Mouse (Mus musculus) brain, embryonic 14.5 days (tissue): ENCODE measurements around the gene Gtf2h1. TPM values are rescaled to one million over a fixed set of nuclear protein-coding genes. Genes with fewer than 3 reads are reported as not detected.

Source experiments
- DNase-seq: peaks from one replicate; pipeline ENCODE4 v3.0.0-alpha.2; 2011; ENCODE audit warnings: low read depth
- CTCF ChIP-seq: fragments of 200-500 bp; IDR thresholded peaks from 2 replicates; pipeline ENCODE4 v1.5.1; 2012; ENCODE audit warnings: inconsistent platforms, mild to moderate bottlenecking, moderate library complexity, borderline replicate concordance; ENCODE audit not compliant: insufficient read depth, insufficient read length; ENCODE audit errors: extremely low read depth
- POLR2A ChIP-seq: fragments of 200-500 bp; IDR thresholded peaks from 2 replicates; pipeline ENCODE4 v1.6.1; 2012; ENCODE audit warnings: mild to moderate bottlenecking, inconsistent platforms, borderline replicate concordance; ENCODE audit not compliant: poor library complexity, insufficient read depth, insufficient read length, severe bottlenecking; ENCODE audit errors: extremely low read depth
- polyA plus RNA-seq: library from polyadenylated mRNA; depleted of rRNA; stranded (reverse); fragments of >200 nt; gene quantifications from 2 replicates; pipeline ENCODE4 v1.2.3, GENCODE M21; 2012; rRNA removed

Gene Gtf2h1
- polyA plus RNA-seq, 1 experiment = 29.0 TPM

DNA sequence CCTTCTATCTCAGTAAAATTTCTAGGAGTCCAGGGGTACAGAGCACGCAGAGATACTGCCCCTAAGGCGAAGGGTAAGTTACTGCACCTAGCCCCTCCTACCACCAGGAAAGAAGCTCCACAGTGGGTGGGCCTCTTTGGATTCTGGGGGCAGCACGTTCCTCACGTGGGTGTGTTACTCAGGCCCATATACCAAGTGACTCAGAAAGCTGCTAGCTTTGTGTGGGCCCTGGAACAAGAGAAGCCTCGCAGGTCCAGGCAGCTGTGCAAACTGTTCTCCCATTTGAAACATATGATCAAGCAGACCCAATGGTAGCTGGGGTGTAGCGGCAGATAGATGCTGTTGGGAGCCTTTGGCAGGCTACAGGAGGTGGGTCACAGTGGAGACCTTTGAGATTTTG is 63.1 kb downstream of the Gtf2h1 start:
- no peak for TF ChIP-seq CTCF
- TF ChIP-seq POLR2A = no peak

DNA sequence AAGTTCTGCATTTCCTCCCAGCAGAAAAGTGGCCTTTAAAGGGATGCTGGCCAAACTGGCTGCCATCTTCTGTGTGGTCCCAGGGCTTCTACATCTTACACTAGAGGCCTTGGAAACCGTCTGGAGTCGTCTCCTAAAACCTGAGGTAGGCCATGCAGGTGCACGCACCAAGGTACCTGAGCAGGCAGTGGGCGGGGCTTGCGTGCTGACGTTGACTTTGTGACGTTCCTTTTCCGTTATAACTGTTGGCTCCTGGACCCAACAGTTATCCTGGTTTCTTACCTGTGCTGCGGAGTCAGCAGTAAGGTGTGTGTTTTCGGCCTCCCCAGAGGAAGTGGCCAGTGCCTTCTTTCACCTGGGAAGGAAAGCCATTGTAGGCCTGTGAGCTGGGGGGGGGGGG is 65.1 kb downstream of the Gtf2h1 start, which contains the start of gene Ldhc:
Gene Ldhc (plus strand): TSS at position 208 of the 400 bp plus-strand sequence.
- TF ChIP-seq CTCF (no peak), POLR2A (no peak)
- no peak for DNase-seq

More for the DNA sequence above, 63.1 kb downstream of the Gtf2h1 start:
- DNase-seq = no peak

DNA sequence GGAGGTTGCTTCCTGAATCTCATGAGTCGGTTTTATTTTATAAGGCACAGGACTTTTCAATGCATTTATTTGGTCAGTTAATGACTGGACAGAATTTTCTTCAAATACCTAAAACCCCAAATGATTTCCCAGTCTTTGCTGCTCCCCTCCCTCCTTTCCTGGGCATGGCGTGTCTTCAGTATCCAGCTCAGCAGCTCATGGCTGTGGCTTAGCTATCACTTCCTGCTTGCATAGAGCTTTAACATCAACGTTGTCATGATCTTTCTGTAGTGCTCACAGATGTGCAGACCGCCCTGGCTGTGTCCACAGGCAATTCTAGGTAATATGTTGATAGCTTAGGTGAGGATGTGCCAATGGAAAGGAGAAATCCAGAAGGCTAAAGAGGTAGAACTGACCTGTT is 76.1 kb downstream of the Gtf2h1 start:
- TF ChIP-seq POLR2A (no peak), CTCF (no peak)
- DNase-seq = no peak

Other genes starting within 250 kb of the Gtf2h1 start
- 30.8 and 32.8 TPM in 2 replicates for gene Sergef, start 156.3 kb upstream of the Gtf2h1 start, polyA plus RNA-seq
- gene Tph1, start 123.6 kb upstream of the Gtf2h1 start, polyA plus RNA-seq = 0.21 and 0.27 TPM in 2 replicates
- gene Saal1, start 85.4 kb upstream of the Gtf2h1 start, polyA plus RNA-seq = 14.5 and 14.8 TPM in 2 replicates
- not detected in 2 replicates for gene Saa3, start 80.4 kb upstream of the Gtf2h1 start, polyA plus RNA-seq
- gene Saa4, start 63.5 kb upstream of the Gtf2h1 start, polyA plus RNA-seq = not detected in 2 replicates
- 0.22 TPM in 1 of 2 replicates, not detected in the other for gene Saa1, start 53.1 kb upstream of the Gtf2h1 start, polyA plus RNA-seq
- gene Saa2, start 44.3 kb upstream of the Gtf2h1 start, polyA plus RNA-seq = not detected in 2 replicates
- gene Hps5, start within 50 bp of the Gtf2h1 start, polyA plus RNA-seq = 22.6 and 24.6 TPM in 2 replicates
- 286 and 288 TPM in 2 replicates for gene Ldha, start 45.4 kb downstream of the Gtf2h1 start, polyA plus RNA-seq
- gene Ldhc, start 65.1 kb downstream of the Gtf2h1 start, polyA plus RNA-seq = 0.16 and 0.20 TPM in 2 replicates
- gene Tsg101, start 123.9 kb downstream of the Gtf2h1 start, polyA plus RNA-seq = 150 and 162 TPM in 2 replicates
- gene Uevld, start 162.4 kb downstream of the Gtf2h1 start, polyA plus RNA-seq = 6.5 and 7.5 TPM in 2 replicates
- not detected in 2 replicates for gene Gm9999, start 187.5 kb downstream of the Gtf2h1 start, polyA plus RNA-seq
- 5.4 and 6.2 TPM in 2 replicates for gene Spty2d1, start 212.3 kb downstream of the Gtf2h1 start, polyA plus RNA-seq